Mouse (Mus musculus): ENCODE results near the gene Gm20481. TPM values are rescaled to one million over a fixed set of nuclear protein-coding genes. Genes with fewer than 3 reads are reported as not detected.
"Not testable (repeated sequence)": the region's sequence is repeated elsewhere in the genome, so short reads cannot be mapped to it uniquely, and the experiment has no call there.

Gene Gm20481
- not detected in 2 replicates for polyA plus RNA-seq (2012; rRNA removed)

- not testable (repeated sequence) for DNase-seq (ENCODE audit: low spot score)
These were observed at the start of gene Gm20481 for GRCm38 (mm10) chr17:34969822-34970221. Gene Gm20481, plus strand, starts transcription at chr17:34969912.

DNA sequence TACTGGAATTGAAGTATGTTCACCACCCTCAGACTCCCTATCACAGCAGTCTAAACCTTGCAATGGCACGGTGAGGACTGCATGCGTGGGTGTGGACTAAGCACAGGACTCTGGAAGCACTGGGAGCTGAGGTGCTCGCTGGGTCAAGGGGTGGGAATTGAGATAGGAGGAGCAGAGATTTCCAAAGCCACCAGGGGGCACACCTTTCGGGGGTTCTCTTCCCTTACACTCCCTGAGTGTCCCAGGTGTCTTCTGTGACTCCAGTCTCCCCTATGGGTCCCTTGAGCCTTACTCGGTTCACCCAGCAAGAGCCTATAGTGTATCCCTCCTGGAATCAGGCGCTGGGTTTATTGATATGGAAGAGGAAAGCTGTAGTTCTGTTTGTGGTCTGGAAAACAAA lies 46.8 kb upstream of the Gm20481 start:
- DNase-seq (ENCODE audit: low spot score) = no peak

DNA sequence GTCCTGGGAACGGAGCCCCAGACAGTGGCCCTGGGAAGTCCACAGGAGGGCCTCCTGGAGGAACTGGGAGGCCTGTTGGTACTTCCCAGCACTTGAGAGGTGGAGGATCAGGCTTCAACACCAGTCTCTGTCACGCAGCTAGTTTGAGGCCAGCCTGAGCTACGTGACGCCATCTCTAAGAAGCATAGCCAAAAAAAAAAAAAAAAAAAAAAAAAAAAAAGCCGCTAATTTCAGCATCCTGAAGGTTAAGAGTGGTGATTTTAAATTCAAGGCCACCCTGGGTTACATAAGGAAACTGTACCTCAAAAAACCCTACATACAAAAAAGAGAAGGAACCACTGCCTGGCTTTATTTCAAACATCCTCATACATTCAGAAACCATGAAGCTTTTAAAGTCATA lies 45.5 kb upstream of the Gm20481 start:
- DNase-seq (ENCODE audit: low spot score) = no peak

DNA sequence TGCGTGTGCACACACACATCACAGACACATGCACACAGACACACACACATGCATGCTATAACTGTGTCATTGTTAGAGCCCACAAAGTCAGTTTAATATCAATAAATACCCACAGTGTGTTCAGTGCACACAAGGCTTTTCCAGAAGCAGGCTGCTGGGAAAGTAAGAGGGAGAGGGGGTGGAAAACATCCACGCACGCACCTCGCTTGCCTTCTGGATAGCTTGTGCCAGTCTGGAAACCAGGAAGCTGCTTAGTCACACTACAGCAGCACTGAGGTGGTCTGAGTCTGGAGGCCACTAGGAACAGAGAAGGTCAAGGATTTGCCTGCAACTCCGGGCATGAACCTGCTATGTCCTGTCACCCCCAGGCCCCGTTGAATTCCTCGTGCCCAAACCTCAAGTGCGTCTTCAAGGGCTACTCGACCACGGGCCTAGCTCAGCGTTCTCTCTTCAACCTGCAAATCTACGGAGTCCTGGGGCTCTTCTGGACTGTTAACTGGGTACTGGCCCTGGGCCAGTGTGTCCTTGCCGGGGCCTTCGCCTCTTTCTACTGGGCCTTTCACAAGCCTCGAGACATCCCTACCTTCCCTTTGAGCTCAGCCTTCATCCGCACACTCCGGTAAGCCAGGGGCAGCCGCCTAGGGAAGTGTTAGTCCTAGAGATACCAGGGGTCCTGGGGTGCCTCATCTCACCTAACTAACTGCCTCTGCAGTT lies 42.2 kb upstream of the Gm20481 start:
- no peak for DNase-seq (ENCODE audit: low spot score)

DNA sequence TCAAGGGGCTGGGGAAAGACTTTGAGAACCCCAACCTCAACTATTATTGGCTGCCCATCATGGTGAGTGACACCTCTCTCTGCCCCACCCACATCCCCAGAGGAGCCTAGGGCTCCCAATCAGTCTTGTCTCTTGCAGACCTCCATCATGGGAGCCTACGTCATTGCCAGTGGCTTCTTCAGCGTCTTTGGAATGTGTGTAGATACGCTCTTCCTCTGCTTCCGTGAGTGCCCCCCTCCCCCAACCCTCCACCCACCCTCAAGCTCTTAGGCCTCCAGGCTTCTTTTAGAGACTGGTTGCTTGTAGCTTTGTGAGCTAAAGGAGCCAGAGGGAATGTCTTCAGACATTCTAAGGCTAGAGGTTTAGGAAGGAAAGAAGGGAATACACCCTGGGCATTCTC lies 40.9 kb upstream of the Gm20481 start:
- no peak for DNase-seq (ENCODE audit: low spot score)

GRCm38 (mm10) chr17:34931061-34931734 lies 38.5 kb upstream of the Gm20481 start, which contains the start of gene Neu1:
Gene Neu1, plus strand, starts transcription at chr17:34931253.
- peak; percentile 86 for DNase-seq (ENCODE audit: low spot score)

DNA sequence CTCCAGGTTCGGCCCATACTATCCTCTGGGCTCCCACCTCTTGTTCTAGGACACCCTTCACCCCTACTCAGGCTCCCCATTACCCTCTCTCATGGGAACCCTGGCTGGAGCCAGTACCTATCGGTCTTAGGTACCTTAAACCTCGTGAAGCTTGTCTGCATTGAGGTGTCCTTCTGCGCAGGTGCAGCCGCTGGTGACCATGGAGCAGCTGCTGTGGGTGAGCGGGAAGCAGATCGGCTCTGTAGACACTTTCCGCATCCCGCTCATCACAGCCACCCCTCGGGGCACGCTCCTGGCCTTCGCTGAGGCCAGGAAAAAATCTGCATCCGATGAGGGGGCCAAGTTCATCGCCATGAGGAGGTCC lies 38.0 kb upstream of the Gm20481 start:
- DNase-seq (ENCODE audit: low spot score) = no peak

DNA sequence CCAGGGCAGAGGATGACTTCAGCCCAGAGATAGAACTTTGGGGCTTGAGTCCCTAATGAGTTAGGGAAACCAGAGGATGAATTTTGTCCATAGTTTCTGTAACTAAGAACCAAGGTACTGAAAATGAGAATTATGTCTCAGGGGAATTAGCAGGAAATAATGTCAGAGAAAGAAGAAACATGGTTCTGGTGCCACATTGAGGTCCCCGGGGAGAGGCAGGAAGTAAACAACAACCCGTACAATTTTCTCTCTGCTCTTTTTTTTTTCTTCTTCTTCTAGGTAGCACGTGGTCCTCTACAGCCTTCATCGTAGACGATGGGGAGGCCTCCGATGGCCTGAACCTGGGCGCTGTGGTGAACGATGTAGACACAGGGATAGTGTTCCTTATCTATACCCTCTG lies 37.4 kb upstream of the Gm20481 start:
- DNase-seq (ENCODE audit: low spot score) = no peak

DNA sequence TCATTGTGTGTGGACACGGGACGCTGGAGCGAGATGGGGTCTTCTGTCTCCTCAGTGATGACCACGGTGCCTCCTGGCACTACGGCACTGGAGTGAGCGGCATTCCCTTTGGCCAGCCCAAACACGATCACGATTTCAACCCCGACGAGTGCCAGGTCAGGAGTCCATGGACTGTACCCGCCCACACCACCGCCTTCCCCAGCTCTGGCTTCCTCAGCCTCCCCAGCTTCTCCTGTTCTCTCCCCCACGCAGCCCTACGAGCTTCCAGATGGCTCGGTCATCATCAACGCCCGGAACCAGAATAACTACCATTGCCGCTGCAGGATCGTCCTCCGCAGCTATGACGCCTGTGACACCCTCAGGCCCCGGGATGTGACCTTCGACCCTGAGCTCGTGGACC lies 35.7 kb upstream of the Gm20481 start:
- DNase-seq (ENCODE audit: low spot score) = no peak

DNA sequence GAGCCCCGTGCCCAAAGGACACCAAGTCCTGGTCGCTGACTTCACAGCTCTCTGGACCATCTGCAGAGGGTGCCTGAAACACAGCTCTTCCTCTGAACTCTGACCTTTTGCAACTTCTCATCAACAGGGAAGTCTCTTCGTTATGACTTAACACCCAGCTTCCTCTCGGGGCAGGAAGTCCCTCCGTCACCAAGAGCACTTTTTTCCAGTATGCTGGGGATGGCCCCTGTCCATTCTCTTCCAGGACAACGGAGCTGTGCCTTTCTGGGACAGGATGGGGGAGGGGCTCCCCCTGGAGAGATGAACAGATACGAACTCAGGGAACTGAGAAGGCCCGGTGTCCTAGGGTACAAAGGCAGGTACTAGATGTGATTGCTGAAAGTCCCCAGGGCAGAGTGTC lies 34.9 kb upstream of the Gm20481 start:
- DNase-seq (ENCODE audit: low spot score) = no peak

- no peak for DNase-seq (ENCODE audit: low spot score)
These were observed 31.7 kb upstream of the Gm20481 start for GRCm38 (mm10) chr17:34937960-34938505.

DNA sequence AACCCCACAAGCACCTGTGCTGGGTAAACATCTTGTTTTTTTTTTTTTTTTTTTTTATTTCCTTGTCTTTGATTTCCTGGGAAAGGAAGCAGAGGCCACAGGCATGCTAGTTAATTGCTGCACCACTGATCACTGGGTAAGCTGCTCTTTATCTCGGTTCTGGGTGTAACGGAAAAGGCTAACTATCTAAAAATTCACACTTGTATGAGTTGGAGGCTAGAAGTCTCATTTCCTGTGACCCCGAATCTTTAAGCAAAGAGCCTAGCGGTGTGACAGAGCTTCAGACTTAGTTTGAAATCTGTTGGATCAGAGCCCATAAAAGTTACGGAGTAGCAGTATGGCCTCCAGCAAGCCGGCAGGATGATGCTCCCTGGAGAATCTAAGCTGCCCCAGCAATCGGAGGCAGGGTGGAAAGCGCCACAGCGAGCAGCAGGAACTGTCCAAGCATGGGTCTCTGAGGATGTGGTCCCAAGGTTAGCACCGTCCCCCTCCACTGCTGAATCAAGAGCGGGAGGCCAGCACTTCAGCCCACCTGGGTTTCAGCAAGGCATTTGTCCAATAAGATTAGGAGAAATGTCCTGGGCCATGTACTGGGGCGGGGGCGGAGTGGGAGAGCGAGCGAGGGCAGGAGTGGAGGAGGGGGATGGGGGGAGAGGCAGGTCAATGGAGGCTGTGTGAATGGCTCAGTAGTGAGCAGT lies 28.2 kb upstream of the Gm20481 start:
- DNase-seq (ENCODE audit: low spot score) = no peak

- DNase-seq (ENCODE audit: low spot score) = no peak
These were observed 26.4 kb upstream of the Gm20481 start for GRCm38 (mm10) chr17:34943128-34943815.

- no peak for DNase-seq (ENCODE audit: low spot score)
These were observed 25.4 kb upstream of the Gm20481 start for GRCm38 (mm10) chr17:34944362-34944761.

DNA sequence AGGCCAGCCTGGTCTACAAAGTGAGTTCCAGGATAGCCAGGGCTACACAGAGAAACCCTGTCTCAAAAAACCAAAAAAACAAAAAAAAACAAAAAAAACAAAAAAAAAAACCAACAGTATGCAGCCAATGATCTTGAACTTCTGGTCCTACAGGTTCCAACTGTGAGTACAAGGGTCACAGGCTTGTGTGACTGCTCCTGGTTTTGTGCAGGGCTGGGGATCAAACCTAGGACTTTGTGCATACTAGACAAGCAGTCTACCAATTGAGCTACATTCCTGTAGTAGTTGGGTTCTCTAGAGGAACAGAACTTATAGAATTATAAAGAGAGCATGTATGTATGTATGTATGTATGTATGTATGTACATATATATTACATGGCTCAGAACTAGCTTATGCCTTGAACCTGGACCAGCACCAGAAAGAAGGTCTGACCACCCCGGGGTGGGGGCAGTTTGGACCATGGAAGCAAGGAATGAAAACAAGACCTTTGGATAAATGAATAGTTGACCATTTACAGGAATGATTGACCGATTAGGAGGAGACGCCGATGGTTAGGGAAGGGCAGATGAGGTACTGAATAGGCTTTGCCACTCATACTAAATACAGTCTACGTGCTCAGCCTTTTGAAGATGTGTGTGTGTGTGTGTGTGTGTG lies 23.1 kb upstream of the Gm20481 start:
- no peak for DNase-seq (ENCODE audit: low spot score)

GRCm38 (mm10) chr17:34947606-34948005 lies 22.1 kb upstream of the Gm20481 start:
- DNase-seq (ENCODE audit: low spot score) = no peak

GRCm38 (mm10) chr17:34948721-34949552 lies 20.8 kb upstream of the Gm20481 start:
- not testable (repeated sequence) for DNase-seq (ENCODE audit: low spot score)

GRCm38 (mm10) chr17:34949553-34949969 lies 20.2 kb upstream of the Gm20481 start:
- no peak for DNase-seq (ENCODE audit: low spot score)

GRCm38 (mm10) chr17:34950514-34951455 lies 18.9 kb upstream of the Gm20481 start:
- no peak for DNase-seq (ENCODE audit: low spot score)

Measured in urinary bladder, adult 2 months (tissue).